Mouse (Mus musculus): ENCODE results near the gene Ctnnbip1.
A peak's percentile ranks its signal among the peaks of the same experiment; 100 is the strongest.

Ctnnbip1 gene

DNA sequence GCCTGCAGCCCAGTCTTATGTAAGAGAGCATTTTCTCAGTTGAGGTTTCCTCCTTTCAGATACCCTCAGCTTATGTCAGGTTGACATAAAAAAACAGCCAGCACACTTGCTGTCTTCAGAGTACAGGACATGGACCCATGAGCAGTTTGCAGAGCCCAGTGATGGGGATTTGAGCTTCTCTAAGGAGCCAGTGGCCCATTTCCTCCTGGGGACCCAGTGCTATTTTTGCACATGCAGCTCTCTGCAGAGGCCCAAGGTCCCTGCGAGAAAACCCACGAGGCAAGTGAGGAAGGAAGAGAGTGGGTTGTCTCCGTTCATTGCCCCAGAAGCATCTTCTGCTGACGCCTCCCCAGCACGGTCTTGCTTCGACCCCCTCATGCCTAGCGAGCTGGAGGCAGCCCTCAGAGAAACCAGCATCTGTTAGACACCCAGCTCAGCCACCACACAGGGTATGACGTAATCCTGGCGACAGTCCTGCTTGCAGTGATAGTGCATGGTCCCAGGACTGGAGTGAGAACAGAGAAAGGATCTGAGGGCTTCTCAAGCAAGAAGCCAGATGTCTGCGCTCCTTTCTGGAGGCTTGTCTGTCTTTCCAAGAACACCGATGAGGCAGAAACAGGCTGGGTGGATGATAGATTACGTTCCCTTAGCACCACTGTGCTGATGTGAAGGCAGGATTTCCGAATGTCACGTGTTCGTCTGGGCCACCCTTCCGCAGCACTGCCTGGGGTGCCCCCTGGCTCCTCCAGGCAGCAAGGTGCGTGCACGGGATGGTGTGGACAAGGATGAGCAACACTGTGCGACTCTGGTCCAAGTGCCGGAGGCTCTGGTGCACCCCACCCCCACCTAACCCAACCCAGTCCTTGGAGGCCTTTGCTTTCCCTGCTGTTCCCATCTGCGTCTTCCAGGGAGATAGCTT lies 44.2 kb downstream of the Ctnnbip1 start:
- DNase-seq (ENCODE audit: low spot score), result no peak

DNA sequence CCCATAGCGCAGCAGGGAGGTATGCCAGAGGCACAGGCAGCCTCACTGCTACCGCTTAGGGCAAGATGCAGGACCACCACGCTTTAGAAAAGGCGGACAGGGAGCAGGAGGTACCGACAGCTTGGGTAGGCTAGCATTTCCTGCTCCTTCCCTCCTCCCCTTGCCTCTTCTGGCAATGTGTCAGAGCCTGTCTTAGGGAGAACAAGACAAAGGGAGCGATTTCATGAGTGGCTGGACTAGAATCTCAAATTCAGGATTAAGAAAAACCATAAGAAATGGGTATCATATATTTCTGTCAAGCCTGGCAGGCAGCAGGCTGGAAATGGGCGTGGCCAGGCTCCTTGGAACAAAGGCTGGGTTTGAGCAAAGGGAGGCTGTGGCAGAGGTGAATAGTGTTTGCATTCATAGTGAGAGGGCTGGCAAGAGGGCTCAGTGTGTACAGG lies 44.9 kb downstream of the Ctnnbip1 start:
- DNase-seq (ENCODE audit: low spot score), result no peak

DNA sequence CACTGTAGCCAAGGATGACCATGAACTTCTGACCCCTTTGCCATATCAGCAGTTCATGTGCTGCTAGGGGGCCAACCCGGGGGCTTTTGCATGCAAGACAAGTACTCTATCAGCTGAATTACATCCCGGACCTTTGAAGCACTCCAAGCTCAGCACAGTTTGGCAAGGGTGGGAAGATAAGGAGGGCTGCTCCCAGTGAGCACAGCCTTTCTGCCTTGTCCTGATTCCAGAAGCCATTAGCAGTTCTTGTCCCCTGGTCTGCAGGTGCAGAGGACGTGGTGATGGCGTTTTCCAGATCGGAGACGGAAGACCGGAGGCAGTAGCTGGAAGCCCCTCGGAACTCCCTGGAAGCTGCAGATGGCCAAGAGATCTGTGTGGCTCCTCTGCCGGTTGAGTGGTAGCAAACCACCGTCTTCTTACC lies 45.9 kb downstream of the Ctnnbip1 start:
- DNase-seq (ENCODE audit: low spot score), result no peak

DNA sequence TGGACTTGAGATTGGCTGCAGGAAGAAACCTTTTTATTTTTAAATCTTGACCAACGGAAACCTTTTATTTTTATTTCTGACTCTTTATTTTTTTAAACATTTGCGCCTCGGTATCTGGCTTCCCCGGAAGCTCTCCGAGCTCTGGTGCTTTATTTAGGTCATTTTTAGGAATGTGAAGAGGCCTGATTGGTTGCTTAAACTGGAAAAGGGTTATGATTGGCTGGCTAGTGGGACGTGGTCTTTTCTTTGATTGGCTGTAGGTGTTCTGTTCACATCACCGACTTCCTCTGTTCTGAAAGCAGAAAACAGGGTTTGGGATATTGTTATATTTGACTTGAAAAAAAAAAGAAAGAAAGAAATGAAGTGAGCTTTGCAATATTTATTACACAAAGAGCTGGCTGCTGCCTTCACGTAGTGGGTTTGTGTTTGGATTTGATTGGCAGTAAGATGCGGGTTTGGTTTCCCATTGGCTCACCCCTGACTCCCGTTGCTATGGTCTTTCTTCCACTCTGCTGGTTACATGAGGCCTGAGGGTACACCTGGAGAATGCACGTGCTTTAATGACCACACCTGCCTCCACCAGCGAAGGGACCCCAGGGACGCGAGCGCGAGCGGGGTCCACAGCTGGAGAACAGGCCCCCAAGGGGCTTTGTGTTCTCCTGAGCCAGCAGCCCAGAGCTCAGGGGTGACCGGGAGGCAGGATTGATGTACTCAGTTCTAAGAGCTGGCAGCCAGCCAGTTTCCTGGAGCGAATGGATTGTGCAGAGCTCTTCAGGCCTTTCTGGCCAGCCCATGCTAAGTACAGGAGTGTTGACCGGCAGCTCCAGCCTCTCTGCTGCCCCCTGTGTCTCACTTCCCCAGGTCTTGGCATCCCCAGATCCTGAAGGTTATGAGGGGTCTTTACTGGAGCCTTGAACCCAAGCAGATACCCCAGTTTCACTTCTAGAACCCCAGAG lies 46.7 kb downstream of the Ctnnbip1 start:
- DNase-seq (ENCODE audit: low spot score), result peak; percentile 76

DNA sequence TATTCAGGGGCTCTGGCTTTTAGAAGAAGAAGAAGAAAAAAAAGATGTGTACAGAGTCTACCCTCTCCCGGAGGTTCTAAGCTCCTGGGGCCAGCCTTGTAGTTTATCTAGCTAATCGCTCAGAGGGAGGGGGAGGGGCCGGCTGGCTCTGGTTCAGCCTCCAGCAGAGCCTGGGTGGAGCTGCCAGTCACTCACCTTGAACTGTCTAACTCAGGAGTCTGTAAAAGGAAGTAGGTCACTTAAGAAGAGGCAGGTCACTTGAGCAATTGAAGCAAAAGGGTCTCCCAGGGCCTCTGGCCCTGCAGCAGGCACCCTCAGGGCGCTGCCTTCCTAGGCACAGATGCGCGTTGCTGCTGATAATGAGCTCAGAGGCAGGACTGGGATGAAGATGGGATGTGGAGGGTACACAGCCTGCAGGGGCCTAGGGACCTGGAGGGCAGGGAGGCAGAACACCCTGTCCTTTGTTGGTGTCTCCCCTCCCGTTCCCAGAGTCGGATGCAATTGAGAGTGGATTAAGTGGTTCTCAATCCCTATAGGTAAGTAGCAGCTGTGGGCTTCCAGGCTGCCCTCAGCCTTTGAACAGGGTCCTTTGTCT lies 49.5 kb downstream of the Ctnnbip1 start:
- DNase-seq (ENCODE audit: low spot score), result peak; percentile 74

DNA sequence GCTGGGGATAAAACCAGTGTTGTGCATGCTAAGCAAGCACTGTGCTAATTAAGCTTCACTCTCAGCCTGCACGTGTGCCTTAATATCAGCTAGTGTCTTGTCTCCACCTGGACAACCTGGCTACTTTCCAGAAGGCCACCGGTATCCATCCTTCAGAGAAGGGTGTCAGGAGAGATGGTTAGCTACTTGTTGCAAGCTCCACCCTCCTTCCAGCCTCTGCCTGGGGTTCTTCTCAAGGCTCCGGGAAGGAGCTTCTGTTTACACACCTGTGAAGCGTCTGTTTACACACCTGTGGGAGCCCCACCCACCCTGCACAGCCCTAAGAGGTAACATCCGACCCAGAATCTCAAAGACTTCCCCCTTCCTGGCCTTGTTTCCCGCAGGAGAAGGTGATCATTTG lies 50.6 kb downstream of the Ctnnbip1 start:
- no peak for DNase-seq (ENCODE audit: low spot score)

DNA sequence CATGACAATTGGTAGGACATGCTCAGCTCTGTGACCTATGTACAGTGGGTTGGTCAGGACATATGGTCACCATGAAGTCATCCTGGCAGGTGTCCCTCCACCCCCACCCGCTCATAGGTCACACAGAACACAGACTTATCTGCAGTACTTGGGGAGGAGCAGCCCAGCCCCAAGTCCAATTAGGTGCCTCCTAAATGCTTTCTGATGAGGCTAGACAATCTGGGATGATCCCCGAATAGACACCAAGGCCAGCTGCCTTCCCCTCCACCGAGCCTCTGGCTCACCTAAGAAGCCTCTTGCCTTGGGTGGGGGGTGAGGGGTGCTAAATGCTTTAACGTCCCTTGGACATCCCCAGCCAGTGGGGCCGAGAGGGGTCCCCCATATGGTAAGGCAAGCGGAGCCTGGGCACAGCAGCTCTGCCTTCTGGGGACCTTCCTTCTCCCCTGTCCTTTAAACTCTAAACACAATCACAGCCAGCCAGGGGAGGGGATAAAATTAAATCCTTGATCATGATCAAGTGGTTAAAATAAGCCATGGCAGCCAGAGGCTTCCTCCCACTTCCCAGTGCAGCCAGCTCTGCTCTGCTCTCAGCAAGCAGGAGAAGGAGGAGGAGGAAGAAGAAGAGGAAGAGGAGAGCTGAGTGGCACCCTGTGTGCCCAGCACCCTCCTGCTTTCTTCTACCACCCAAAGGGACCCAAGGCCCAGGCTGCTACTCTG lies 51.9 kb downstream of the Ctnnbip1 start:
- no peak for DNase-seq (ENCODE audit: low spot score)

DNA sequence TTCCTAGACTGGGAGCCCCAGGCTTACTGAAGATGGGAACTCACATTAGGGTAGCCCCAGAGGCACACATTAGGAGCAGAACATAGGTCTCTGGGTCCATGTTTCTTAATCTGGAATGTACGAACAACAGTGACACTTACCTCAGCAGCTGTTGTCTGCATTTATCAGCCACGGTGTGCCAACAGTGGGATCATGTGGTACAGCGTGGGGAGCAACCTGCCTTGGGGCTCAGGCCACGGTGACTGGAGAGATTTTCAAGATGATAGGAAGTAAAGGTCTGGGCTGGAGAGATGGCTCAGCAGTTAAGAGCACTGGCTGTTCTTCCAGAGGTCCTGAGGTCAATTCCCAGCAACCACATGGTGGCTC lies 52.4 kb downstream of the Ctnnbip1 start:
- DNase-seq (ENCODE audit: low spot score), result no peak

DNA sequence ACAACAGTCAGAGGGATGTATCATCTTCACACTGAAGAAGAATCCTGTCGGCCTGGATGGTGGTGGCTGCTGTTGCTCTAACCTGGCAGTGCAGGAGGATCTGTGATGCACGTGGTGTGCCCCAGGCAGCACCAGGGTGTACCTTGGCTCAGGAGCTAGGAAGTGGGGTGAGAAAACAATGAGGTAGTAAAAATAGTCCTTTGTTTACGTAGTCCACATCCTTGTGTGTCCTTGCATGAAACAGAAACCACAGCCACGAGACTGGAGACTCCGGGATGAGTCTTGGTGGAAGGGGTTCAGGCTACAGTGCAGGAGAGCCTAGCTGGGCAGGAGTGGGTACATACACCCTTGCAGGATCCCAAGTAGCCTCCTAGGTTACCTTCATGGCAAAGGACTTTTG lies 53.2 kb downstream of the Ctnnbip1 start:
- DNase-seq (ENCODE audit: low spot score), result peak; percentile 38

DNA sequence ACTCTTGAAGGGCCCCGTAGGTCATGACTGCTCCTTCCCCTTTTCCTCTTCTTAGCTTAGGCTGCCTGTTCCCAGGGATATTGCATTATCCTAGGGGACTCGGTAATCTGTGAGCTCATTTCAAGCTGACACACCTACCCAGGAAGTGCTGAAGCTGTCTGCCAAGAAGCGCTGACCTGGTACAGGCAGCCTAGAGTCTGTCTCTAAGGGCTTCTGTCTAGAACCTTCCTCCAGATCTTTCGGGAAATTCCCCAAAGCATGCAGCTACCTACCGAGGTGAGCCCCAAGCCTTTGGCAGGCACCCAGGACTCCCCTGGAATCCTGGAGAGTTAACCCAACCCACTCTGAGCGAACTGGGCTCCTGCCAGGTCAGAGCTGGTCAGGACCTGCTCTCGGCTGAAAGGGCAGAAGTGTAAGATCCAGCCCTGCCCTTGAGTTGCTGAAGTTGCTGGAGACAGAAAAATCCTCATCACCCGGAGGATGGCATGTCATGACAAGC lies 53.7 kb downstream of the Ctnnbip1 start:
- DNase-seq (ENCODE audit: low spot score), result peak; percentile 89

DNA sequence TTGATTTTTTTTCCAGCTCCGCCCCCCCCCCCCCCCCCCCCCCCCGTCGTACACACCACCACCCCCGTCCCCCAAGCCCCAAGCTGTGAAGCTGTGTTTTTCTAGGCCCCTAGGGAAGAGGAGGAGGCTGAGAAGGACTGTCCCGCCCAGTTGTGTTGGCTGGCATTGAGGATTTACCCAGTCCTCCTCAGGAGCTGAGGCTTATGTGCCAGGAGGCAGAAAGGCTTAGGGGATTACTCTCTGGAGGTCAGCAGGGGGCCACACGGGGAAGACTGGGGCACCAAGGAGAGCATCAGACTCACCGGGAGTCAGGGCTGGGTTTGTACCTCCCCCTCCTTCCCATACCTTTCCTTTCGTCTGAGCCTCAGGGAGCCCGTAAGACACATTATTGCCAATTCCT lies 54.4 kb downstream of the Ctnnbip1 start:
- DNase-seq (ENCODE audit: low spot score), result no peak

DNA sequence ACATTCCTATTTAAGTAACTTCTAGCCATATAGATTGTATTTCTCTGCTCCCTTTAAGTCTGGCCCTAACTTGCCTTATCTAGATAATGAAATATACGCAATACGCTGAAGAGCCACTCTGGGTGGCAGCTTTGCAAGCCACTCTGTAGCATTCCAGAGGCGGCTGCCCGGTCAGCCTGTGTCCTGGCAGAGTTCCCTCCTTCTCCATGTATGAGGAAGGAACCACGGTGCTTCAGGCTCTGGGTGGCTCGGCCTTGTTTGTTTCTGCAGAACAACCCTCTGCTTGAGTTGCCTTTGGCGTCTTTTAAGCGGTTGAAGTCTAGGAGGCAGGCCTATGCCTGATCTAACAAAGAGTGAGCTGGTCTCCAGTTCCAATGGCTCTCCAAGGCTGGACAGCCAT lies 54.8 kb downstream of the Ctnnbip1 start:
- DNase-seq (ENCODE audit: low spot score), result peak; percentile 67

DNA sequence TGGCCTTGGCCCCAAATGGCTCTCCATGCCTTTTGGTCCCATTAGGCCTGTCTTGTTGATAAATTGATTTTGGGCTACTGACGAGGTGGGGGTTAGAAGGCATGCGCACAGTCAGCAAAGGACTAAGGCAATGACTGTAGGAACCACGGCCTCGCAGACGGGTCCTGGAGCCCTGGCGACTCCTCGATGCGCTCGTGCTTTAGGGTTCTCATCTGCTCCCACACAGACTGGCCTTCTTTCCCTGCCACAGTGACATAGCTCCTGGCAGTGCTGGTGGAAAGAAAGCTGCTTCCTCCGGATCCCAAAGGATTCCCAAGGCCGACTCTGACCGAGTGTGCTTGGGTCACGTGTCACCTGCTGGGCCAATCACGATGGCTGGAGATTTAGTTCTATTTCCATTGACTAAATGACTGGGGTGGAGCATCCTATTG lies 56.4 kb downstream of the Ctnnbip1 start:
- DNase-seq (ENCODE audit: low spot score), result no peak

DNA sequence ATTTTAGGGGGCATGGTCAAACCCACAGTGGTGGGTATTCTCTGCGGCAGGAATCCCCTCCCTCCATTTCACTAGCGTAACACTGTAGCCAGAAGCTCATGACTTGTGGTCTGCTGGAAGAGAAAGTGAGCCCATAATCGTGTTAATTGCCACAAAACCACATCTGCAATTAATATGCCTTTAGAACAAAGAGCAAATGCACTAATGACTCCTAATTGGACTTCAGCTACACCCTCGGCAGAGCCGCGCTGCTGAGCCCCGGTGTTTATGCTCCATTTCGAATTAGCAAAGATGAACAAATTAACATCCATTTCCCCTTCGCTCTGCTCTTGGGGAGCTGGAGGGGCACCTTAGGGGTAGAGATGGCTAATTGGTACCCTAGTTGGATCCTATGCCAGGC lies 58.0 kb downstream of the Ctnnbip1 start:
- DNase-seq (ENCODE audit: low spot score), result no peak

DNA sequence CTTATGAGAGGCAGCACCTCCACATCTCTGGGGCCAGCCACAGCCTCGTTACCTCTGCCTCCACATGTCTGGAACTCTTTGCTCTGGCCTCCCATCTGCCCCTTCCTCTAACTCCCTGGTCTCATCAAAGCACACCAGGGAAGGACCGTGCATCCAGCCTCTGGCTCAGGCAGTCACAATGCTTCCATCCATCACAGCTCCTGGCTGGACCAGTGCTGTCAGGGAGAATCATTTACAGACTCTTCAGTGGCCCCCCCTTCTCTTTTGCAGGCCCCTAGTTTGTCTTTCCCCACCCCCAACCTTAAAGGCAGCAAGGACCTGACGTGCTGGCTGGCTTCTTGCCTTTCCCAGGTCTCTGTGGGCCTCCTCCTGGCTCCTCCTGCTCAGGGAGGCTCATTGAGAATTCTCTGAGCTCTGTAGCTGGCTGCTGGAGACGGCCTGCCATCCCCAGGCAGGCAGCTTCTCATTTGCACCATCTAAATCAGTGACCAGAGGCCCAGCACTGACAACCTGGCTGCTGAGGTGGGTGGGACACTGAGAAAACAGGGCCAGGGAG lies 59.0 kb downstream of the Ctnnbip1 start:
- DNase-seq (ENCODE audit: low spot score), result no peak

DNA sequence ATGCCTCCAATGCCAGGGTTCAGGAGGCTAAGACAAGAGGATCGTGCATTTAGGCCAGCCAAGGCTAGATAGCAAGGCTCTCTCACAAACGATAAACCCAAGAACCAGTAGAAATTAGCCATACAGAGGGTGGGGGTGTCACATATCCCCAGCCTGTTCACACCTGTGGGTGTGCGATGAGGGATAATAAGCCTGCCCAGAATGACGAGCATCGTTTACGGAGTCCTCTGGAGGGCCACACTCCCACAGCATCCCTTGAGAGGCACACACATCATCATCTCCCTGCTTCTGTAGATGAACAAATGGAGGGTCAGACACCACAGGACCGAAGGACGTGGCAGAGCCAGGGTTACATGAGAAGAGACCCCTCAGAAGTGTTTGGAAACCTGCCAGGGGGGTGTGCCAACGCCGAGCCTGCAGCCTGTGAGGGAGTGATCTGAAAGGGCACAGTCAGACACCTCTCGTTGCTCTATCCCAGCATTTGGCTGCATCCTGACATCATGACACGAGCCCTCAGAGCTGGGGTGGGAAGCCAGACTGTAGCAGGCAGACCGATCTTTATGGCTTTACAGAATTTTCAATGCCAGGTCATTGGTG lies 60.1 kb downstream of the Ctnnbip1 start:
- no peak for DNase-seq (ENCODE audit: low spot score)

DNA sequence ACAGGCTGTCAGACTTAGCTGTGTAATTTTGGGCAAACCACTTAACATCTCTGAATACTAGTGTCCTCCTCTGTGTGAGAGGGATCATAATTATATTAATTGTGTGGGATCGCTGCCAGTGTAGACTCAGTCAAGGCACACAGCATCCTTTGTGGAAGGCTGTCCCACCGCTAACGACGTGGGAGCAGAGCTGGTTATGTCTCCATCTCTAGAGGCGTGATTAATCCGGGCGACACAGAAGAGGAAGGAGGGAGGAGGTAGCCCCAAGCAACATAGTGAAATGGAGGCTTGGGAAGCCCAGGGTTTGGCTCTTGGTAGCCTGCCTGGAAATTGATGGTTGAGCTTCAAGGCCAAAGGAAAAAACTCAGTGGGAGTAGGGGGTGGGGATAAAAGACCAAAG lies 60.8 kb downstream of the Ctnnbip1 start:
- no peak for DNase-seq (ENCODE audit: low spot score)

DNA sequence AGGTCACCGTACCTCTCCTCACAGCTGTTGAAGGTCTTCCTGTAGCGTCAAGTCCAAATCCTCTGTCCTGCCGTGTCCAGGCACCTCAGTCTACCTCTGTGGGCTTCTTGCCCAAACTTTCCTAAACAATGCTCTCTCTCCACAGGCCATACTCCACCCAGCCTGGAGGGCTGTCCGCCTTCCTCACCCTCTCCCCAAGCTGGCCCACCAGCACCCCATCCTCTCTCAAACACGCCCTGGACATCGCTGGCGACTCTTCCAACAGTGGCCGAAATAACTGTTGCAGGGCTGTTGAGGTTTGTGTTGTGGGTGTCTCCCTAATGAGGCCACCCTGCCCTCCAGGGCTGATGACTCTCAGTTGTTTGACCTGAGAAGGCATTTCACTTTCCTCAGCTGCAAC lies 67.2 kb downstream of the Ctnnbip1 start:
- no peak for DNase-seq (ENCODE audit: low spot score)

DNA sequence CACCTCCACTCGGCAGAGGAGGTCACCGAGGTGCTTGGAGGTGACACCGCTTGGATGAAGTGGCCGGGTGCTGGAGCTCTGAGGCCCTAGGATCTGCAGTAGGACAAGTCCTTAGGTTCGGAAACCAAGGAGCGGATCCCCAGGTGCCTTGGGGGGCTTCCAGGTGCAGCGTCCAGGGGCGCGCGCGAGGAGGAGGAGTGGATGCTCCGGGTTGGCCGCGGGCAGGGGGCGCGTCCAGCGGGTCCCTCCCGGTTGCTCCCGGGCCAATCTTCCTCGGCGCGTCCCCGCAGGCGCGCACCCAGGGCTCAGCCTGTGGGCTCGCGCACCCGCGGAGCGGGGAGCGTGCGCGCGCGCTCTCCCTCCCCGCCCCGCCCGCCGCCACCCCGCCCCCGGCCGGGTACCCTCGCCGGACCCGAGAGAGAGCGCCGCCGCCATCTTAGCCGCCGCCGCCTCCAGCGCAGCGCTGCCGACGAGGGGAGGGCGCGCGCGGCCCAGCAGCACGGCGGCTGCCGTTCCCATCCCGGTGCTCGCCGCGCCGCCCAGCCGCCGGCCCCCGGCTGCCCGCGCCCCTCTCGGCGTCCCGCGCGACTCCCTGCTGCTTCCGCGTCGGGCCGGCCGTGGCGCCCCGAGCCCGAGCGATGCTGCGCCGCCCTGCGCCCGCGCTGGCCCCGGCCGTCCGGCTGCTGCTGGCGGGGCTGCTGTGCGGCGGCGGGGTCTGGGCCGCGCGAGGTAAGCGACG lies 68.2 kb downstream of the Ctnnbip1 start, which contains the start of gene Clstn1:
Clstn1 (plus strand) TSS at position 425 of the 739 bp plus-strand sequence.
- peak; percentile 68 for DNase-seq (ENCODE audit: low spot score)
